ENCODE assay signal across 20 mouse cellular contexts in the genomic region with DNA sequence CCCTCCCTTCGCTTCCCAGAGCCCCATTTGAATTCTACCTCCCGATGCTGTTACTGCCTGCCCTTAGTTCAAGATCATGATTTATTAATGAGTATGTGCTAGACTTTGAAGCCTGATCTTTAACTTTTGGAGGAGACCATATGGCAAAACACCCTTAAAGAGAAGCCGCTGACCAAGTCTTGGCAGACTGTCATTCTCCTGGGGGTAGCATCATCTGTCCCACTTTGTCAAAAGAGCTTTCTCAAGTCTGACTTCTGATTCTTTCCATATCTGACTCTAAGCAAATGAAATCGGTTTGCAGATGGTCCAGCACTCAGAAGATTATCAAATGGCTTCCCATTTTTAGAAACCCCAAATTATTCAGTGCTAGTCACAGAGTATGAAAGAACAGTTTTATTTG. TPM values are rescaled to one million over a fixed set of nuclear protein-coding genes. Genes with fewer than 3 reads are reported as not detected.
A peak's percentile ranks its signal among the peaks of the same experiment; 100 is the strongest.
DNase-seq lines count a peak whose midpoint lies in the region; ATAC-seq and TF ChIP-seq lines count a peak whose summit lies in the region.
"Had no signal": no experiment of that assay in that cellular context is flagged by ENCODE, and none has a peak within 500 bp of the region (broad histone marks: within the 10 kb centered on the region; RNA-seq: fewer than 3 reads in every experiment).

No protein-coding gene starts in this region.

- H3K4me1 ChIP-seq in forebrain, embryonic 15.5 days, result peaks cover 13% of the 10 kb centered on the region; the same call in 1 of the 2 replicates
- H3K4me1 ChIP-seq in forebrain, embryonic 10.5 days, result no peaks in the 10 kb centered on the region
- H3K4me1 ChIP-seq: hindbrain, embryonic 12.5 days had no signal

- 61% methylated on average over 4 of the region's 4 CpGs for WGBS in forebrain, embryonic 15.5 days
- WGBS in forebrain, embryonic 10.5 days, result 87% methylated on average over 4 of the region's 4 CpGs

- no peak overlapping the region for H3K9ac ChIP-seq in forebrain, embryonic 15.5 days (replicated peaks)
- H3K9ac ChIP-seq: hindbrain, embryonic 12.5 days; hindbrain, embryonic 15.5 days had no signal

- no peak for TF ChIP-seq CTCF in layer of hippocampus, adult 2 months (conservative IDR thresholded peaks at IDR 0.05)

- DNase-seq in cerebellum, postnatal 10 days, result peak; percentile 32 to 67
- no peak for DNase-seq in cerebellum, adult 11-12 months
- DNase-seq in forebrain, embryonic 10.5 days (ENCODE audit: extremely low spot score, low spot score), result no peak
- DNase-seq in layer of hippocampus, adult 2 months (ENCODE audit: low spot score in 2 of 2), result no peak
- no peak for DNase-seq in layer of hippocampus, adult 18-20 months (ENCODE audit: low spot score in 2 of 2)
- DNase-seq in brain, embryonic 18.5 days (ENCODE audit: low read depth, low spot score), result peak; percentile 36
- DNase-seq: adrenal gland, adult 2 months; adrenal gland, postnatal 14 days; gastrocnemius, postnatal 10 days; gastrocnemius, postnatal 36 days; kidney, adult 2 months had no signal

- peak; percentile 38; the same call in 1 of the 2 replicates for ATAC-seq in forebrain, embryonic 15.5 days (replicated peaks)
- no peak for ATAC-seq in erythroblast, adult 5-6 weeks (replicated peaks; ENCODE audit: low FRiP score, poor library complexity, severe bottlenecking)
- ATAC-seq: CD4-positive, CD25-positive, alpha-beta regulatory T cell, adult 4 months; intestine, postnatal 0 days had no signal

- H3K4me3 ChIP-seq in forebrain, embryonic 15.5 days, result no peak overlapping the region
- H3K4me3 ChIP-seq in forebrain, embryonic 10.5 days, result no peak overlapping the region
- H3K4me3 ChIP-seq in layer of hippocampus, adult 2 months, result no peak overlapping the region
- H3K4me3 ChIP-seq: hindbrain, embryonic 12.5 days; hindbrain, embryonic 15.5 days had no signal

- H3K27me3 ChIP-seq in forebrain, embryonic 15.5 days, result no peaks in the 10 kb centered on the region
- no peaks in the 10 kb centered on the region for H3K27me3 ChIP-seq in forebrain, embryonic 10.5 days (ENCODE audit: poor library complexity, severe bottlenecking)
- H3K27me3 ChIP-seq: hindbrain, embryonic 12.5 days; hindbrain, embryonic 15.5 days had no signal

- peak overlapping the region; percentile 43; the same call in 1 of the 2 replicates for H3K27ac ChIP-seq in forebrain, embryonic 15.5 days (replicated peaks)
- no peak overlapping the region for H3K27ac ChIP-seq in forebrain, embryonic 10.5 days
- H3K27ac ChIP-seq in layer of hippocampus, adult 2 months, result peak overlapping the region; percentile 36; the same call in 1 of the 2 replicates
- H3K27ac ChIP-seq: hindbrain, embryonic 12.5 days; hindbrain, embryonic 15.5 days had no signal

- no peaks in the 10 kb centered on the region for H3K9me3 ChIP-seq in forebrain, embryonic 15.5 days
- H3K9me3 ChIP-seq in forebrain, embryonic 10.5 days, result no peaks in the 10 kb centered on the region
- H3K9me3 ChIP-seq: hindbrain, embryonic 12.5 days; hindbrain, embryonic 15.5 days had no signal

- no peak overlapping the region for H3K4me2 ChIP-seq in forebrain, embryonic 15.5 days (replicated peaks)
- H3K4me2 ChIP-seq: heart, embryonic 11.5 days; hindbrain, embryonic 12.5 days; hindbrain, embryonic 15.5 days had no signal

- no peaks in the 10 kb centered on the region for H3K36me3 ChIP-seq in forebrain, embryonic 15.5 days
- H3K36me3 ChIP-seq in forebrain, embryonic 10.5 days (replicated peaks), result no peaks in the 10 kb centered on the region
- H3K36me3 ChIP-seq: hindbrain, embryonic 12.5 days; hindbrain, embryonic 15.5 days had no signal

RNA-seq across cellular contexts. Expression of a gene that starts 27.3 kb away (rescaled TPM):
- 1.0 and 1.5 TPM in 2 replicates for polyA plus RNA-seq in forebrain, embryonic 15.5 days (2015; fragmentation: Nextera tagmentation; extraction: Ambion mirVana)
- 0.40 and 0.49 TPM in 2 replicates for polyA plus RNA-seq in forebrain, embryonic 10.5 days (2016; fragmentation: Nextera tagmentation; extraction: Ambion mirVana)
- 10 to 100 TPM; 13.5 to 15.0 TPM for total RNA-seq in layer of hippocampus, adult 2 months (2021)
- total RNA-seq in layer of hippocampus, adult 18-20 months (2021), result 10 to 100 TPM; 10.1 to 10.5 TPM
- not detected in 2 replicates for total RNA-seq in erythroblast, adult 5-6 weeks (2015; ENCODE audit: low replicate concordance)
- total RNA-seq in erythroblast, adult 5-6 weeks (2017; ENCODE audit: low replicate concordance), result 0.42 TPM in 1 of 2 replicates, not detected in the other
- total RNA-seq: hematopoietic stem cell, adult 5-6 weeks; MEL had no signal

Comparison
In these comparisons a context has a peak if more than half of its experiments do, and no peak if none do; other contexts are left out.
1. DNase-seq: peak in cerebellum, postnatal 10 days (2 of 2) and brain, embryonic 18.5 days (single experiment); none in cerebellum, adult 11-12 months (single experiment), forebrain, embryonic 10.5 days (single experiment), layer of hippocampus, adult 2 months (0 of 2) and layer of hippocampus, adult 18-20 months (0 of 2).
2. RNA of a gene that starts 27.3 kb away (total RNA-seq): 13.5 to 15.0 TPM in layer of hippocampus, adult 2 months and 10.1 to 10.5 TPM in layer of hippocampus, adult 18-20 months; 0.42 TPM in erythroblast, adult 5-6 weeks; every median in the first group is over 4 times any median in the second.